Mouse (Mus musculus) liver, embryonic 14.5 days (tissue): ENCODE data around the gene Palld. TPM values are rescaled to one million over a fixed set of nuclear protein-coding genes. Genes with fewer than 3 reads are reported as not detected.

Source experiments
- ATAC-seq: fragments of 200-750 bp; cut with Nextera tagmentation; 2 replicates; pipeline ENCODE4 v1.8.0; 2017; ENCODE audit warnings: moderate number of reproducible peaks, mild to moderate bottlenecking, moderate library complexity; ENCODE audit not compliant: insufficient read depth
- DNase-seq, 3 experiments: peaks; one replicate each; pipeline ENCODE4 v3.0.0-alpha.2; 2012 to 2013; ENCODE audit warnings: low read depth in 3 of 3, low spot score in 3 of 3
- H3K27ac ChIP-seq: fragments of 300-500 bp; sonication (generic); 2 replicates; pipeline ENCODE4 v1.5.1; 2014; ENCODE audit warnings: moderate library complexity, mild to moderate bottlenecking, control low read depth, inconsistent platforms
- H3K27me3 ChIP-seq: fragments of 300-500 bp; sonication (generic); 2 replicates; pipeline ENCODE4 v1.6.1; 2014; ENCODE audit warnings: mild to moderate bottlenecking, low read length, moderate library complexity; ENCODE audit not compliant: control insufficient read depth, insufficient read depth
- H3K36me3 ChIP-seq: fragments of 300-500 bp; sonication (generic); replicated peaks from 2 replicates; pipeline ENCODE4 v1.6.1; 2014; ENCODE audit warnings: low read depth; ENCODE audit not compliant: control insufficient read depth, insufficient read depth
- H3K4me1 ChIP-seq, 2 experiments: fragments of 200-500 bp in 1 of 2; fragments of 300-500 bp in 1 of 2; sonication (generic) in 1 of 2; replicated peaks; 2 replicates each; pipeline ENCODE4 v1.6.1; 2012 to 2014; ENCODE audit warnings: antibody characterized with exemption in 1 of 2, inconsistent platforms in 1 of 2, low read length in 1 of 2; ENCODE audit not compliant: control insufficient read depth in 2 of 2, insufficient read depth in 2 of 2
- H3K4me2 ChIP-seq: fragments of 300-500 bp; sonication (generic); 2 replicates; pipeline ENCODE4 v1.6.1; 2014; ENCODE audit warnings: low read depth, mild to moderate bottlenecking, control low read depth, moderate library complexity
- H3K4me3 ChIP-seq, 2 experiments: fragments of 200-500 bp in 1 of 2; fragments of 300-500 bp in 1 of 2; sonication (generic) in 1 of 2; 2 replicates each; pipeline ENCODE4 v1.5.1; 2012 to 2014; ENCODE audit warnings: low read depth in 2 of 2, low read length in 2 of 2, mild to moderate bottlenecking in 2 of 2, control low read depth in 1 of 2, inconsistent platforms in 1 of 2, moderate library complexity in 1 of 2; ENCODE audit not compliant: insufficient read depth in 1 of 2
- H3K9ac ChIP-seq: fragments of 300-500 bp; sonication (generic); replicated peaks from 2 replicates; pipeline ENCODE4 v1.6.1; 2014; ENCODE audit warnings: mild to moderate bottlenecking, control low read depth, moderate library complexity
- H3K9me3 ChIP-seq: fragments of 300-500 bp; sonication (generic); 2 replicates; pipeline ENCODE4 v1.6.1; 2016; ENCODE audit warnings: low read length, mixed read lengths; ENCODE audit not compliant: control insufficient read depth
- CTCF ChIP-seq: IDR thresholded peaks from 2 replicates; pipeline ENCODE4 v1.5.1; 2016; ENCODE audit warnings: antibody characterized with exemption, low read depth, control low read depth
- EP300 ChIP-seq: IDR thresholded peaks from 2 replicates; pipeline ENCODE4 v1.6.1; 2016; ENCODE audit warnings: antibody characterized with exemption, low read depth
- WGBS: fragments of 180-500 bp; shearing (Covaris S2); extraction: QIAGEN DNeasy Blood & Tissue Kit; methylation state at CpG from one replicate; pipeline ENCODE4 v1.1.7; 2014; ENCODE audit not compliant: insufficient replicate concordance; 5-methylcytosine and 5-hydroxymethylcytosine counted together
- polyA plus RNA-seq, 2 experiments: library from polyadenylated mRNA; depleted of rRNA in 1 of 2; stranded (reverse) in 1 of 2; unstranded in 1 of 2; fragments of >200 nt; fragmentation: Nextera tagmentation in 1 of 2; extraction: Ambion mirVana in 1 of 2; gene quantifications; 2 replicates each; pipeline versions ENCODE4 v1.2.1 to v1.2.3; 2012 to 2014

Palld gene
- polyA plus RNA-seq, 2 experiments, result 1.8 to 2.9 TPM

DNA sequence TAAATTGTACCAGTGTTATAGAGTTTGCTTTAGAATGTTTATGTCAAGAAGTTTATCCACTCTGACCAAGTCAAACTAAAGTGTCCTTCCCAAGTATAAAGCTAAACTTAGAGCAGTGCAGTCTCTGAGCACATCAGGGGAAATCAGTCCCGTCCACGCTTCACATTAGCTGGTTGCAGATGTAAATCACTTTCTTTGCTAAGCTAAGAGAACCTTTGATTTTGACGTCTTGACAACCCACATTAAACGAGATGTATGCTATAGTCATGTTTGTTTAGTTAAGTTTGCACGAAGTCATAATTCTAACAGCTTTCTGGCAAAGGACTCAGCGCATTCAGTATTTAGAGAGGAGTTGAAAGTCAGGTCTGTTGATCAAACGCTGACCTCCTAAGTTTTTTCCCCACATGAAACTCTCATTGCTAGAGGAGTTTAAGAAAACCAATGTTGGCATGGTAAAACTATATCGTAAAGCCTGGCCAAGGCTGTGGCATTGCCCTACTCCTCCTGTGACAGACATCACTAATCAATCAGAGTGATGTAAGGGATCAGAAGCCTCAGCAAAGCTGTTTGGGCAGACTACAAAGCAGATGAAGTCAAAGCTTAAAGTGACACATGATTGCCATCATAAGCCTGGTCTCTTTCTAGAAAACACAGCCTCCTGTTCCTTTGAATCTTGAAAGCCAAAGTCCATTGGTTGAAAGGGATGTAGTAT is 177.0 kb downstream of the Palld start:
- 61% methylated on average over 8 of the region's 8 CpGs for WGBS
- Histone ChIP-seq H3K27ac (no peak overlapping the region), H3K4me1 (no peaks in the 10 kb centered on the region), H3K27me3 (no peaks in the 10 kb centered on the region), H3K4me2 (no peak overlapping the region), H3K9me3 (no peaks in the 10 kb centered on the region), H3K9ac (no peak overlapping the region), H3K4me3 (no peak overlapping the region), H3K36me3 (no peaks in the 10 kb centered on the region)
- ATAC-seq (no peak), DNase-seq (no peak)
- TF ChIP-seq EP300 (no peak), CTCF (no peak)

- 75% methylated on average over 9 of the region's 9 CpGs for WGBS
- Histone ChIP-seq H3K4me2 (no peak overlapping the region), H3K9ac (no peak overlapping the region), H3K27me3 (no peaks in the 10 kb centered on the region), H3K4me3 (no peak overlapping the region), H3K36me3 (no peaks in the 10 kb centered on the region), H3K4me1 (no peaks in the 10 kb centered on the region), H3K9me3 (no peaks in the 10 kb centered on the region), H3K27ac (no peak overlapping the region)
- TF ChIP-seq EP300 (no peak), CTCF (no peak)
- no peak for ATAC-seq
- no peak for DNase-seq
Observed at GRCm38 (mm10) chr8:61722226-61722625, 180.3 kb downstream of the Palld start.

- DNase-seq (no peak), ATAC-seq (no peak)
- Histone ChIP-seq H3K36me3 (no peaks in the 10 kb centered on the region), H3K27me3 (no peaks in the 10 kb centered on the region), H3K4me1 (peaks cover 0 to 7% of the 10 kb centered on the region in 2 experiments; a peak in 2 of 4 replicates), H3K9me3 (no peaks in the 10 kb centered on the region), H3K4me3 (no peak overlapping the region), H3K4me2 (no peak overlapping the region), H3K27ac (no peak overlapping the region), H3K9ac (no peak overlapping the region)
- no peak for TF ChIP-seq CTCF
- no peak for TF ChIP-seq EP300
- 39% methylated on average over 14 of the region's 14 CpGs for WGBS
Observed at GRCm38 (mm10) chr8:61715351-61716125, 187.0 kb downstream of the Palld start.

DNA sequence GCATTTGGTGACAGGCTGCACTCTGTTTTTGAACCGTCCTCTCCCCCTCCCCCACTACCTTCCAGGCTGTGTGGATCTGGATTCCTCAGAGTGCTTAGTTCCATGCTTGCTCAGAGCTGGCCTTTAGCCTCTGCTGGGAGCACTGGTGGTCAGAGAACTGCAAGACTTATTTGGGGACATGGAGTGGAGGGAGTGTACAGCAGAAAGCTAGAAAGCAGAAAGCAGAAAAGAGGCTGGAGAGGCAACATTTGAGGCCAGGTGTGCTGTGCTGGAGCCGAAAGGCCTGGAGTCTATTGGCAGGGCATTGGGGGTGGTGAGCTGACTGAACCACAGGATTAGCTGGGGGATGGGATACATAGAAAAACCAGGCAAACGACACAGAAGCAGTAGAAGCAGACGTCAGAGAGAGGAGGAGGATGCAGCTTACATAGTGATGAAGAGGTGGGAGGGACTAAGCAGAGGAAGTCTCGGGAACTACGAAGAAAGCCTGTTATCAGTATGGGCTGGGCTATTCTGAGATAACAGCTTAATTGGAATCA is 188.1 kb downstream of the Palld start:
- H3K9ac ChIP-seq, result no peak overlapping the region
- no peaks in the 10 kb centered on the region for H3K27me3 ChIP-seq
- TF ChIP-seq EP300 (no peak), CTCF (no peak)
- ATAC-seq (no peak), DNase-seq (no peak)
- 10% methylated on average over 6 of the region's 6 CpGs for WGBS
- peaks cover 0 to 7% of the 10 kb centered on the region in 2 experiments; a peak in 2 of 4 replicates for H3K4me1 ChIP-seq
- no peak overlapping the region for H3K27ac ChIP-seq
- no peak overlapping the region for H3K4me3 ChIP-seq
- H3K36me3 ChIP-seq, result no peaks in the 10 kb centered on the region
- H3K4me2 ChIP-seq, result no peak overlapping the region
- no peaks in the 10 kb centered on the region for H3K9me3 ChIP-seq
